Mouse (Mus musculus): Measurements from ENCODE around the gene Sh3tc1. TPM values are rescaled to one million over a fixed set of nuclear protein-coding genes. Genes with fewer than 3 reads are reported as not detected.

The Sh3tc1 gene
- polyA plus RNA-seq, 1 experiment from 2014 or later: 2.3 TPM

GRCm38 (mm10) chr5:35712517-35712916, 27.3 kb downstream of the Sh3tc1 start:
- DNase-seq (ENCODE audit: low spot score): no peak
- H3K36me3 ChIP-seq (ENCODE audit: control insufficient read depth, insufficient read depth, low read length): no peaks in the 10 kb centered on the region
- H3K27me3 ChIP-seq (ENCODE audit: control insufficient read depth, insufficient read depth, low read length): no peaks in the 10 kb centered on the region
- H3K4me2 ChIP-seq (ENCODE audit: low read depth, severe bottlenecking): no peak overlapping the region
- no peaks in the 10 kb centered on the region for H3K4me1 ChIP-seq (ENCODE audit: control insufficient read depth, insufficient read depth, low read length)
- 74% methylated on average over 5 of the region's 5 CpGs for WGBS
- no peak for ATAC-seq (ENCODE audit: insufficient number of reproducible peaks, low FRiP score, low TSS enrichment, low read depth)
- no peak overlapping the region for H3K4me3 ChIP-seq (ENCODE audit: low read depth, low read length)
- H3K27ac ChIP-seq (replicated peaks; ENCODE audit: low read depth, low read length): no peak overlapping the region
- no peak overlapping the region for H3K9ac ChIP-seq (ENCODE audit: low read length)
- H3K9me3 ChIP-seq (ENCODE audit: control insufficient read depth, low read length): no peaks in the 10 kb centered on the region; the same call in 1 of the 2 replicates

- H3K36me3 ChIP-seq (ENCODE audit: control insufficient read depth, insufficient read depth, low read length): no peaks in the 10 kb centered on the region
- no peaks in the 10 kb centered on the region for H3K4me1 ChIP-seq (ENCODE audit: control insufficient read depth, insufficient read depth, low read length)
- no peak for DNase-seq (ENCODE audit: low spot score)
- no peaks in the 10 kb centered on the region for H3K9me3 ChIP-seq (ENCODE audit: control insufficient read depth, low read length)
- no peak overlapping the region for H3K27ac ChIP-seq (replicated peaks; ENCODE audit: low read depth, low read length)
- H3K4me2 ChIP-seq (ENCODE audit: low read depth, severe bottlenecking): no peak overlapping the region
- H3K27me3 ChIP-seq (ENCODE audit: control insufficient read depth, insufficient read depth, low read length): no peaks in the 10 kb centered on the region
- H3K9ac ChIP-seq (ENCODE audit: low read length): no peak overlapping the region
- ATAC-seq (ENCODE audit: insufficient number of reproducible peaks, low FRiP score, low TSS enrichment, low read depth): no peak
- no peak overlapping the region for H3K4me3 ChIP-seq (ENCODE audit: low read depth, low read length)
- 86% methylated on average over 3 of the region's 3 CpGs for WGBS
Observed at GRCm38 (mm10) chr5:35710931-35711330, 28.9 kb downstream of the Sh3tc1 start.

- 70% methylated on average over 3 of the region's 3 CpGs for WGBS
- no peak overlapping the region for H3K9ac ChIP-seq (ENCODE audit: low read length)
- H3K4me2 ChIP-seq (ENCODE audit: low read depth, severe bottlenecking): no peak overlapping the region
- H3K27ac ChIP-seq (replicated peaks; ENCODE audit: low read depth, low read length): no peak overlapping the region
- no peaks in the 10 kb centered on the region for H3K4me1 ChIP-seq (ENCODE audit: control insufficient read depth, insufficient read depth, low read length)
- H3K9me3 ChIP-seq (ENCODE audit: control insufficient read depth, low read length): no peaks in the 10 kb centered on the region
- no peak for DNase-seq (ENCODE audit: low spot score)
- H3K36me3 ChIP-seq (ENCODE audit: control insufficient read depth, insufficient read depth, low read length): no peaks in the 10 kb centered on the region
- H3K4me3 ChIP-seq (ENCODE audit: low read depth, low read length): no peak overlapping the region
- no peaks in the 10 kb centered on the region for H3K27me3 ChIP-seq (ENCODE audit: control insufficient read depth, insufficient read depth, low read length)
- ATAC-seq (ENCODE audit: insufficient number of reproducible peaks, low FRiP score, low TSS enrichment, low read depth): no peak
Observed at GRCm38 (mm10) chr5:35710481-35710880, 29.3 kb downstream of the Sh3tc1 start.

DNA sequence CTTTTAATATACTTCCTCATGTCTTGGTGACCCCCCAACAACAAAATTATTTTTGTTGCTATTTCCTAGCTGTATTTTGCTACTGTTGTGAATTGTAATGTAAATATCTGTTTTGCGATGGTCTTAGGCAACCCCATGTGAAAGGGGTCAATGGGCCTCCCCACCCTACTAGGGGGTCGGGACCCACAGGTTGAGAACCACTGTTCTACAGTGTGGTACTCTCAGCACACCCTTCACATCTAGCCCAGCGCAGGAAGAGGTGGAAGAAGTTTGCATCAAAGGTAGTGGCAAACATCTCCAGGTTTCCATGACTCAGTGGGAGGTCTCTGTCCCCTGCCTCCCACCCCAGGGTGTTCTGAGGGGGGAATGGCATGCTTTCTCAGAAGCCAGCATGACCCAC, 34.4 kb downstream of the Sh3tc1 start:
- Histone ChIP-seq H3K27me3 (ENCODE audit: control insufficient read depth, insufficient read depth, low read length) (no peaks in the 10 kb centered on the region), H3K36me3 (ENCODE audit: control insufficient read depth, insufficient read depth, low read length) (no peaks in the 10 kb centered on the region), H3K4me1 (ENCODE audit: control insufficient read depth, insufficient read depth, low read length) (no peaks in the 10 kb centered on the region), H3K9ac (ENCODE audit: low read length) (no peak overlapping the region), H3K9me3 (ENCODE audit: control insufficient read depth, low read length) (no peaks in the 10 kb centered on the region), H3K4me3 (ENCODE audit: low read depth, low read length) (no peak overlapping the region), H3K27ac (replicated peaks; ENCODE audit: low read depth, low read length) (no peak overlapping the region), H3K4me2 (ENCODE audit: low read depth, severe bottlenecking) (no peak overlapping the region)
- DNase-seq (ENCODE audit: low spot score) (no peak), ATAC-seq (ENCODE audit: insufficient number of reproducible peaks, low FRiP score, low TSS enrichment, low read depth) (no peak)
- 88% methylated on average over 3 of the region's 3 CpGs for WGBS

- H3K4me3 ChIP-seq (ENCODE audit: low read depth, low read length): no peak overlapping the region
Observed at GRCm38 (mm10) chr5:35703814-35704213, 36.0 kb downstream of the Sh3tc1 start.

DNA sequence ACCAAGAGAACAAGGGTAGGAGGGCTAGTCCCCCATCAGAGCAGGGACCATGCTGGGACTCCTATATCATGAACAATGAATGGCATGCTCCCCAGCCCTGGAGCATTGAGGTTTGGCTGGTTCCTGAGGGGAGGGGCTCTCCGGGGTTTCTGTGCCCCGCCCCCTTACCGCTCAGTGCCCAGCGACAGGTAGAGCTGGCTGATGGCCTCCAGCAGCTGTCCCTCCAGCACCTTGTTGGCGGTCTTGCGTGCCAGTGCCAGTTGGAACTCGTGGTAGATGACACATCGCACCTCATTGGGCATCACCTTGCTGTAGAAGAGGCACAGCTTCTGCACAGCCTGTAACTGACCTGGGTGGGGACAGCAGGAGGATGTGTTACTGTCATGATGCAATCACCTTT, 36.6 kb downstream of the Sh3tc1 start:
- H3K4me3 ChIP-seq (ENCODE audit: low read depth, low read length): no peak overlapping the region
- no peak for ATAC-seq (ENCODE audit: insufficient number of reproducible peaks, low FRiP score, low TSS enrichment, low read depth)
- H3K4me1 ChIP-seq (ENCODE audit: control insufficient read depth, insufficient read depth, low read length): no peaks in the 10 kb centered on the region
- H3K9me3 ChIP-seq (ENCODE audit: control insufficient read depth, low read length): no peaks in the 10 kb centered on the region
- no peaks in the 10 kb centered on the region for H3K27me3 ChIP-seq (ENCODE audit: control insufficient read depth, insufficient read depth, low read length)
- H3K36me3 ChIP-seq (ENCODE audit: control insufficient read depth, insufficient read depth, low read length): no peaks in the 10 kb centered on the region
- no peak overlapping the region for H3K27ac ChIP-seq (replicated peaks; ENCODE audit: low read depth, low read length)
- H3K4me2 ChIP-seq (ENCODE audit: low read depth, severe bottlenecking): no peak overlapping the region
- DNase-seq (ENCODE audit: low spot score): no peak
- 82% methylated on average over 8 of the region's 8 CpGs for WGBS
- H3K9ac ChIP-seq (ENCODE audit: low read length): no peak overlapping the region

More at GRCm38 (mm10) chr5:35703814-35704213, 36.0 kb downstream of the Sh3tc1 start:
- no peaks in the 10 kb centered on the region for H3K4me1 ChIP-seq (ENCODE audit: control insufficient read depth, insufficient read depth, low read length)
- no peaks in the 10 kb centered on the region for H3K9me3 ChIP-seq (ENCODE audit: control insufficient read depth, low read length)
- H3K9ac ChIP-seq (ENCODE audit: low read length): no peak overlapping the region
- no peaks in the 10 kb centered on the region for H3K36me3 ChIP-seq (ENCODE audit: control insufficient read depth, insufficient read depth, low read length)
- H3K27me3 ChIP-seq (ENCODE audit: control insufficient read depth, insufficient read depth, low read length): no peaks in the 10 kb centered on the region
- ATAC-seq (ENCODE audit: insufficient number of reproducible peaks, low FRiP score, low TSS enrichment, low read depth): no peak
- WGBS: 92% methylated on average over 4 of the region's 4 CpGs
- no peak for DNase-seq (ENCODE audit: low spot score)
- no peak overlapping the region for H3K4me2 ChIP-seq (ENCODE audit: low read depth, severe bottlenecking)
- H3K27ac ChIP-seq (replicated peaks; ENCODE audit: low read depth, low read length): no peak overlapping the region

DNA sequence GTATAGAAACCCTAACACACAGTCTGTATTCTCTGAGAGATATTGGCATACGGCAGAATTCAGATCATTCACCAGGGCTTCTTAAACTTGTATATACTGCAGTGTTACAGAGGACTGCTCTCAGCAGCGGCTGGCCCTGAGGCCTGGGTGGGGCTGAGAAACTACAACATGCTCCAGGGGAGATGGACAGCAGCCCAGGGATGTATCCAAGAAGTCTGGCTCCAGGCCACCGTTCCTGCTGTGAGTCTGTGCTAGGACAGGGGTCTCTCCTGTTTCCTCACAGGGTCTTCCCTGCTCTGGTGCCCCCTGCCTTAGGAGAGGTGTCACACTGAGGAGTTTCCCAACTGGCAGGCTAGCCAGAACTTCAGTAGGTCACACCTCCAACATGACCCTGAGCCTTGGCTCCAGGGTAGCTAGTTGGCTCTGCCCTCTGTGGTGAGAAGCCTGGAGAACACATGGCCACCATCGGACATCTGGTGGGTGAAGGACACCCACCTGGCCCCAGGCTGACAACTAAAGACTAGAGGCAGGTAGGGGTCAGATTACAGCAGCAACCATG, 37.1 kb downstream of the Sh3tc1 start:
- ATAC-seq (ENCODE audit: insufficient number of reproducible peaks, low FRiP score, low TSS enrichment, low read depth) (no peak), DNase-seq (ENCODE audit: low spot score) (no peak)
- H3K4me2 ChIP-seq (ENCODE audit: low read depth, severe bottlenecking): no peak overlapping the region
- no peaks in the 10 kb centered on the region for H3K36me3 ChIP-seq (ENCODE audit: control insufficient read depth, insufficient read depth, low read length)
- WGBS: 77% methylated on average over 4 of the region's 4 CpGs
- H3K9me3 ChIP-seq (ENCODE audit: control insufficient read depth, low read length): no peaks in the 10 kb centered on the region
- H3K27me3 ChIP-seq (ENCODE audit: control insufficient read depth, insufficient read depth, low read length): no peaks in the 10 kb centered on the region
- H3K27ac ChIP-seq (replicated peaks; ENCODE audit: low read depth, low read length): no peak overlapping the region
- no peak overlapping the region for H3K9ac ChIP-seq (ENCODE audit: low read length)
- H3K4me3 ChIP-seq (ENCODE audit: low read depth, low read length): no peak overlapping the region
- H3K4me1 ChIP-seq (ENCODE audit: control insufficient read depth, insufficient read depth, low read length): no peaks in the 10 kb centered on the region

DNA sequence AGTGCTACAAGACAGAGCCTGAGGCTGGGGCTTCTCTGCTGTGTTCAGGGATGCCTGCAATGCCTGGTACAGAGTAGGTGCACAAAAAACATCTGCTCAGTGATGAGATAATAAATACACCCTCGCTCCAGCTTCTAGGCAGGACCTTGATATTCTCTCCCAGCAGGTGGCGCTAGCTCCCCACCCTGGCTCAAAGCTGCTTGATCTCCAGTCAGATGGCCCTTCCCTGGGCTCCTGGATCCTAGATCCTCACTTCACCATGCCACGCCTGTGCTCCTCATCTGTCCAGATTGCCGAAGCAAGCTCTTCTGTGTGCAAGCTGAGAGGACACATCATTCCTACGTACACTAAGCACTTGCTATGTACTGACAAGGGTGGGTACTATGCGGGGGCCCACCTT, 38.7 kb downstream of the Sh3tc1 start:
- WGBS: 48% methylated on average over 6 of the region's 6 CpGs
- Histone ChIP-seq H3K36me3 (ENCODE audit: control insufficient read depth, insufficient read depth, low read length) (no peaks in the 10 kb centered on the region), H3K4me3 (ENCODE audit: low read depth, low read length) (no peak overlapping the region), H3K4me1 (ENCODE audit: control insufficient read depth, insufficient read depth, low read length) (no peaks in the 10 kb centered on the region), H3K27ac (replicated peaks; ENCODE audit: low read depth, low read length) (no peak overlapping the region), H3K27me3 (ENCODE audit: control insufficient read depth, insufficient read depth, low read length) (no peaks in the 10 kb centered on the region), H3K4me2 (ENCODE audit: low read depth, severe bottlenecking) (no peak overlapping the region), H3K9me3 (ENCODE audit: control insufficient read depth, low read length) (no peaks in the 10 kb centered on the region), H3K9ac (ENCODE audit: low read length) (no peak overlapping the region)
- ATAC-seq (ENCODE audit: insufficient number of reproducible peaks, low FRiP score, low TSS enrichment, low read depth) (no peak), DNase-seq (ENCODE audit: low spot score) (peak; percentile 82)

- Histone ChIP-seq H3K4me2 (ENCODE audit: low read depth, severe bottlenecking) (no peak overlapping the region), H3K4me3 (ENCODE audit: low read depth, low read length) (no peak overlapping the region), H3K36me3 (ENCODE audit: control insufficient read depth, insufficient read depth, low read length) (no peaks in the 10 kb centered on the region), H3K9me3 (ENCODE audit: control insufficient read depth, low read length) (no peaks in the 10 kb centered on the region), H3K27me3 (ENCODE audit: control insufficient read depth, insufficient read depth, low read length) (no peaks in the 10 kb centered on the region), H3K9ac (ENCODE audit: low read length) (no peak overlapping the region), H3K27ac (replicated peaks; ENCODE audit: low read depth, low read length) (no peak overlapping the region), H3K4me1 (ENCODE audit: control insufficient read depth, insufficient read depth, low read length) (0 out of 2 replicates have a peak, but pooled peaks cover 1% of the 10 kb centered on the region)
- peak; percentile 39 for DNase-seq (ENCODE audit: low spot score)
- no peak for ATAC-seq (ENCODE audit: insufficient number of reproducible peaks, low FRiP score, low TSS enrichment, low read depth)
- 28% methylated on average over 5 of the region's 5 CpGs for WGBS
Observed at GRCm38 (mm10) chr5:35695815-35696214, 44.0 kb downstream of the Sh3tc1 start.
